Mouse (Mus musculus) C2C12 (cell line): ENCODE results near the gene Zfp217. TPM values are rescaled to one million over a fixed set of nuclear protein-coding genes. Genes with fewer than 3 reads are reported as not detected.

ENCODE experiments used
- H3K27me3 ChIP-seq: one replicate; pipeline ENCODE4 v1.6.1; 2011; ENCODE audit not compliant: control insufficient read depth, insufficient read depth, insufficient read length
- H3K36me3 ChIP-seq: one replicate; pipeline ENCODE4 v1.6.1; 2011; ENCODE audit not compliant: control insufficient read depth, insufficient read depth
- H3K4me3 ChIP-seq: one replicate; pipeline ENCODE4 v1.5.1; 2011; ENCODE audit warnings: mild to moderate bottlenecking, control low read depth; ENCODE audit not compliant: poor library complexity, insufficient read depth, severe bottlenecking
- H3K79me2 ChIP-seq: one replicate; pipeline ENCODE4 v1.6.1; 2011; ENCODE audit not compliant: control insufficient read depth, insufficient read depth
- H3K79me3 ChIP-seq: one replicate; pipeline ENCODE4 v1.6.1; 2011; ENCODE audit warnings: low read depth, control low read depth
- H3ac ChIP-seq: one replicate; pipeline ENCODE3; 2011; ENCODE audit warnings: low read depth; ENCODE audit not compliant: control insufficient read depth, insufficient read length
- CEBPB ChIP-seq: IDR thresholded peaks from one replicate; pipeline ENCODE4 v1.6.1; 2011; ENCODE audit warnings: low read depth, mild to moderate bottlenecking, control low read depth, moderate library complexity
- CTCF ChIP-seq: IDR thresholded peaks from one replicate; pipeline ENCODE4 v1.5.1; 2011; ENCODE audit not compliant: control insufficient read depth, insufficient read depth, insufficient read length
- FOSL1 ChIP-seq: IDR thresholded peaks from one replicate; pipeline ENCODE4 v1.8.0; 2011; ENCODE audit warnings: mild to moderate bottlenecking, low read length; ENCODE audit not compliant: poor library complexity, insufficient read depth, severe bottlenecking
- MAX ChIP-seq: IDR thresholded peaks from one replicate; pipeline ENCODE4 v1.6.1; 2011; ENCODE audit warnings: mild to moderate bottlenecking, control low read depth
- MYOD1 ChIP-seq: IDR thresholded peaks from one replicate; pipeline ENCODE4 v1.6.1; 2011; ENCODE audit warnings: low read depth; ENCODE audit not compliant: control insufficient read depth, insufficient read length
- MYOG ChIP-seq: IDR thresholded peaks from one replicate; pipeline ENCODE4 v1.6.1; 2011; ENCODE audit not compliant: control insufficient read depth, insufficient read length; ENCODE audit errors: extremely low read depth
- USF1 ChIP-seq: IDR thresholded peaks from one replicate; pipeline ENCODE4 v1.6.1; 2011; ENCODE audit warnings: low read depth, mild to moderate bottlenecking, control low read depth, moderate library complexity
- polyA plus RNA-seq: library from polyadenylated mRNA; unstranded; fragments of >200 nt; fragmentation: generic; extraction: Trizol; gene quantifications from one replicate; pipeline ENCODE4 v1.2.1, GENCODE M21; 2012; ENCODE audit warnings: missing spikeins

The Zfp217 gene
- polyA plus RNA-seq, 1 experiment: 4.2 TPM

DNA sequence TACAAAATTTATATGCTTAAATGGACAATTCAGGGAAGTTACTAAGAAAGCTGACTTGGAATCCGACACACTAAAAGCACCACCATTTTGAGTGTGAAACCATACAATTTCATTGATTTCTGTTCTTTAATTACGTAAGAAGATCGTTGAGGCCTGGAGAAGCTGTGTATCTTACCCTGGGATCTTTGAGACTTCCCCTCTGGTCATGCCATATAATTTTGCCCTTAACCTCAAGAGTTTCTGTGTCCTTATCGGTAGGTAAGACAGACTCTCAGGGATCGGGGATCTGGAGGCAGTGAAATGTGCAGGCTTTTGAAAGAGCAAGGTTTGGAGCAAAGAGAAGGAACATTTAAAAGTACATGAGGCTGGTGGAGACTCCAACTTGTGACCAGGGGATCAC, 31.4 kb upstream of the Zfp217 start:
- H3K27me3 ChIP-seq: no peaks in the 10 kb centered on the region
- H3K4me3 ChIP-seq: no peak overlapping the region
- TF ChIP-seq FOSL1: no peak
- no peak for TF ChIP-seq CEBPB
- no peak for TF ChIP-seq MYOD1
- no peak for TF ChIP-seq USF1
- no peak for TF ChIP-seq MYOG
- no peak for TF ChIP-seq CTCF
- no peak for TF ChIP-seq MAX
- H3K79me2 ChIP-seq: no peaks in the 10 kb centered on the region
- H3ac ChIP-seq: no peak overlapping the region
- no peaks in the 10 kb centered on the region for H3K79me3 ChIP-seq
- no peaks in the 10 kb centered on the region for H3K36me3 ChIP-seq

DNA sequence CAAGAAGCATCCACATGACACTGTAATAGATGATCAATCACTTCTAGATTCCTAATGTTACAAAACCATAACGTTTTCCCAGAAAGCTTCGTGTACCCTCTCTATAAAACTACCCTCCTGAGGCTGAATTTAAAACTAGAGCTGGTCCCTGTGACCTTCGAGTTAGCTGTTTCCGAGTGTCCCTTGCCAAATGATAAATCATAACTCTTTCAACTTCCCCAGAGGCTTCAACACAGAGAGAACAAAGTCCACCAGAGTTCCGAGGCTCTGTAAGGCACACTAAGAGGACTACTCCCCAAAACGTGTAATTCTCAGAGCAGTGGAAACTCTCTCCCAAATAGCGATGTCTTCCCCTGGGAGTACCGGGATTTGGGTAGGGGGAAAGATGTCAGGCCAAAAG, 29.4 kb upstream of the Zfp217 start:
- TF ChIP-seq CTCF (no peak), MYOG (no peak), FOSL1 (no peak), MYOD1 (no peak), MAX (no peak), USF1 (no peak), CEBPB (no peak)

DNA sequence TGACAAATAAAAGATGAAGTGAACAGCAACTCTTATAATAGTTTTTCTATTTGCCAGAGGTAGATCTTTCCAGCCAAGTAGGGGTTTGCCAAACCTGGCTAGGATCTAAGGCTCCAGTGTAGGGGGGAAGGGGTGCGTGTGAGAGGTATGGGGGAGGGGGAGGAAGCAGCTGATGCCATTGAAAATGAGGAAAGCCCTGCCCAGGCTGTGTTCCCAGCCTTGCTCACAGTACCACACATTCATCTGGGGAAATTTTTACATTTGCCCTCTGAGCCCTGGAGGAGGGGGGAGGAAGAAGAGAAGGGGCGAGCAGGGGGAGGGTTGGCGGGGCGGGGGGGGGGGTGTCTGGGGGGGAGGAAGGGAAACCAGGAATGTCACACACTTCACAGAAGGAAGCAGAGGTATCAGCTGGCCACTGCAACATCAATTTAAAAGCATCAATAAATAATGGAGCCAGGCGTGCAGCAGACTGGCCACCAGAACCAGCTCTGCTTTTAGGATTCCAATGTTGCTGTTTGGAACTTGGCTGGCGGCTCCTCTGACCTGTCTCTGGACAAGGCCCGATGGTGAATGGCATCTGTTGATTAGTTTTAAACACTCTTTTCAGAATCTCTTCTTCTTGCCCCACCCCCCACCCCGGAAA, 28.5 kb upstream of the Zfp217 start:
- Histone ChIP-seq H3K27me3 (no peaks in the 10 kb centered on the region), H3K79me3 (no peaks in the 10 kb centered on the region), H3K36me3 (no peaks in the 10 kb centered on the region), H3K4me3 (no peak overlapping the region), H3K79me2 (no peaks in the 10 kb centered on the region), H3ac (no peak overlapping the region)
- TF ChIP-seq MAX (no peak), FOSL1 (no peak), CTCF (no peak), MYOD1 (no peak), CEBPB (no peak), USF1 (no peak), MYOG (no peak)

More for the DNA sequence above, 29.4 kb upstream of the Zfp217 start:
- Histone ChIP-seq H3ac (no peak overlapping the region), H3K79me2 (no peaks in the 10 kb centered on the region), H3K36me3 (no peaks in the 10 kb centered on the region), H3K27me3 (no peaks in the 10 kb centered on the region), H3K4me3 (no peak overlapping the region), H3K79me3 (no peaks in the 10 kb centered on the region)

DNA sequence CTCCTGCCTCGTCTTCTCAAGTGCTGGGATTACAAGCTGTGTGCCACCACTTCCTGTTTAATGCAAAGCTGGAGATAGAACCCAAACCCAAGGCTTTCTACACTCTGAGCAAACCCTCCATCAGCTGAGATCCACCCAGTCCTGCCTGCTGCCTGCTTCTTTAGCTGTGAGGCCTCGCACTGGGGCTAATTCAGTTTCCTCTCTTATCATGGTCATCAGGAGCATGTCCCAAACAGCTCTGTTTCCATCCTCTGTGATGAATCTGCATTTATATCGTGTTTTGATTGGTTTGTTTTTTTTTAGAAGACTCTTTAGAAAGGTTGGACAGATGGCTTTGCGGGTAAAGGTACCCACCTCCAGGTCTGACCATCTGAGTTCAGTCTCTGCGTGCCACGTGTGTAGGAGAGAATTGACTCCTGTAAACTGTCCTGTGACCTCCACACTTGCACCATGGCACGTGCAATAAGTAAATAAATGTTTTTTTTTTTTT, 27.8 kb upstream of the Zfp217 start:
- Histone ChIP-seq H3K79me3 (no peaks in the 10 kb centered on the region), H3K27me3 (no peaks in the 10 kb centered on the region), H3K36me3 (no peaks in the 10 kb centered on the region), H3K79me2 (no peaks in the 10 kb centered on the region), H3ac (no peak overlapping the region), H3K4me3 (no peak overlapping the region)
- TF ChIP-seq MYOD1: no peak
- no peak for TF ChIP-seq CTCF
- no peak for TF ChIP-seq USF1

DNA sequence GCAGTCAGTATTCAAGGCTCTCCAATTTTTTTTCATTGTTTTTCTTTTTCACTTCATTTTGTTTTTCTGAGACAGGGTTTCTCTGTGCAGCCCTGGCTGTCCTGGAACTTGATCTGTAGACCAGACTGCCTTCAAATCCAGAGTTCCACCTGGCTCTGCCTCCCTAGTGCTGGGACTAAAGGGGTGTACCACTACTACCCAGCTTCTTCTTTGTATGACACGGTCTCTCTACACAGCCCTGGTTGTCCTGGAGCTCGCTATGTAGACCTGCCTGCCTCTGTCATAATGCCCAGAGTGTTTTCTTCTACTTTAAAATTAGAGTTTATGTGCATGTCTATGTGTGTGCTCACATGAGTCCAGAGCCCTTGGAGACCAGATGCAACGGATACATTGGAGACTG, 27.3 kb upstream of the Zfp217 start:
- TF ChIP-seq CEBPB (no peak), USF1 (no peak), CTCF (no peak), MYOD1 (no peak), MAX (no peak), MYOG (no peak), FOSL1 (no peak)
- Histone ChIP-seq H3ac (no peak overlapping the region), H3K36me3 (no peaks in the 10 kb centered on the region), H3K4me3 (no peak overlapping the region), H3K27me3 (no peaks in the 10 kb centered on the region), H3K79me3 (no peaks in the 10 kb centered on the region), H3K79me2 (no peaks in the 10 kb centered on the region)

DNA sequence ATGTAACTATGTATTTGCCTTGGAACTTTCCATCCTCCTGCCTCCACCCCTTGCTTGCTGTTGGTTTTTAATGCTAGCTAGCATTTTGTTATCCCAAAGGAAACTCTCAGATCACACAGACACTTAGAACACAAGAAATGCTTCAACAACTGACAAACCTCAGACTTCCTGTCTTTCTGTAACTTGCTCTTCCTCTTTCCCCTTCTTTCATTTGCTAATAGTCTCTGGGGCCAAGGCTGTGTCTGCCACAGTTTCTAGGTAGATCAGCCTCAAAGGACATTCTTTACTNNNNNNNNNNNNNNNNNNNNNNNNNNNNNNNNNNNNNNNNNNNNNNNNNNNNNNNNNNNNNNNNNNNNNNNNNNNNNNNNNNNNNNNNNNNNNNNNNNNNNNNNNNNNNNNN, 21.2 kb upstream of the Zfp217 start:
- TF ChIP-seq CTCF: no peak
- Histone ChIP-seq H3K4me3 (no peak overlapping the region), H3K79me2 (no peaks in the 10 kb centered on the region)

More for the DNA sequence above, 21.2 kb upstream of the Zfp217 start:
- no peak overlapping the region for H3ac ChIP-seq
- H3K79me3 ChIP-seq: no peaks in the 10 kb centered on the region
- no peaks in the 10 kb centered on the region for H3K36me3 ChIP-seq
- H3K27me3 ChIP-seq: peaks cover 4% of the 10 kb centered on the region
